Mouse (Mus musculus) stomach, postnatal 0 days (tissue): ENCODE data around the gene Mrtfa. TPM values are rescaled to one million over a fixed set of nuclear protein-coding genes. Genes with fewer than 3 reads are reported as not detected.

Source experiments
- ATAC-seq: fragments of 200-750 bp; cut with Nextera tagmentation; 2 replicates; pipeline ENCODE4 v1.8.0; 2017; ENCODE audit not compliant: low FRiP score, low TSS enrichment
- DNase-seq: peaks from one replicate; pipeline ENCODE4 v3.0.0-alpha.2; 2016; ENCODE audit warnings: low spot score
- H3K27ac ChIP-seq: fragments of 300-500 bp; sonication (generic); replicated peaks from 2 replicates; pipeline ENCODE4 v1.5.1; 2014; ENCODE audit warnings: mild to moderate bottlenecking, control low read depth
- H3K27me3 ChIP-seq: fragments of 300-500 bp; sonication (generic); 2 replicates; pipeline ENCODE4 v1.6.1; 2014; ENCODE audit warnings: low read length; ENCODE audit not compliant: control insufficient read depth, insufficient read depth
- H3K36me3 ChIP-seq: fragments of 300-500 bp; sonication (generic); 2 replicates; pipeline ENCODE4 v1.6.1; 2014; ENCODE audit warnings: low read length, mixed read lengths; ENCODE audit not compliant: control insufficient read depth, insufficient read depth
- H3K4me1 ChIP-seq: fragments of 300-500 bp; sonication (generic); replicated peaks from 2 replicates; pipeline ENCODE4 v1.6.1; 2014; ENCODE audit warnings: antibody characterized with exemption; ENCODE audit not compliant: control insufficient read depth, insufficient read depth
- H3K4me2 ChIP-seq: fragments of 300-500 bp; sonication (generic); replicated peaks from 2 replicates; pipeline ENCODE4 v1.6.1; 2014; ENCODE audit warnings: low read depth, mild to moderate bottlenecking, control low read depth, moderate library complexity
- H3K4me3 ChIP-seq: fragments of 300-500 bp; sonication (generic); 2 replicates; pipeline ENCODE4 v1.5.1; 2014; ENCODE audit warnings: low read depth, low read length, control low read depth
- H3K9ac ChIP-seq: fragments of 300-500 bp; sonication (generic); 2 replicates; pipeline ENCODE4 v1.6.1; 2014; ENCODE audit warnings: mild to moderate bottlenecking, low read length, control low read depth, mixed read lengths
- H3K9me3 ChIP-seq: fragments of 300-500 bp; sonication (generic); 2 replicates; pipeline ENCODE4 v1.6.1; 2016; ENCODE audit warnings: low read length; ENCODE audit not compliant: control insufficient read depth
- CTCF ChIP-seq: IDR thresholded peaks from 2 replicates; pipeline ENCODE4 v1.5.1; 2016; ENCODE audit warnings: antibody characterized with exemption, low read depth, mild to moderate bottlenecking, moderate library complexity
- EP300 ChIP-seq: optimal IDR thresholded peaks from 2 replicates; pipeline ENCODE3; 2016; ENCODE audit warnings: antibody characterized with exemption
- WGBS: fragments of 180-500 bp; shearing (Covaris S2); extraction: QIAGEN DNeasy Blood & Tissue Kit; methylation state at CpG from one replicate; pipeline ENCODE4 v1.1.7; 2014; 5-methylcytosine and 5-hydroxymethylcytosine counted together
- polyA plus RNA-seq: library from polyadenylated mRNA; unstranded; fragments of >200 nt; fragmentation: Nextera tagmentation; extraction: Ambion mirVana; gene quantifications from 2 replicates; pipeline ENCODE4 v1.2.1, GENCODE M21; 2015

Gene Mrtfa
- polyA plus RNA-seq, 1 experiment from 2014 or later, result 12.6 TPM

- Histone ChIP-seq H3K4me3 (no peak overlapping the region), H3K27me3 (no peaks in the 10 kb centered on the region), H3K9ac (no peak overlapping the region), H3K36me3 (peaks cover 39% of the 10 kb centered on the region), H3K4me2 (no peak overlapping the region), H3K27ac (no peak overlapping the region), H3K9me3 (no peaks in the 10 kb centered on the region), H3K4me1 (no peaks in the 10 kb centered on the region)
- no peak for DNase-seq
- no peak for ATAC-seq
- TF ChIP-seq CTCF (peak; percentile 72), EP300 (no peak)
- WGBS, result 61% methylated on average over 10 of the region's 10 CpGs
These were observed 181.9 kb downstream of the Mrtfa start for GRCm38 (mm10) chr15:81008689-81009123.

GRCm38 (mm10) chr15:81007905-81008304 lies 182.7 kb downstream of the Mrtfa start:
- Histone ChIP-seq H3K9ac (no peak overlapping the region), H3K27ac (no peak overlapping the region), H3K4me2 (no peak overlapping the region), H3K4me1 (no peaks in the 10 kb centered on the region), H3K27me3 (no peaks in the 10 kb centered on the region), H3K9me3 (no peaks in the 10 kb centered on the region), H3K4me3 (no peak overlapping the region), H3K36me3 (peaks cover 31% of the 10 kb centered on the region)
- DNase-seq (no peak), ATAC-seq (no peak)
- 84% methylated on average over 8 of the region's 8 CpGs for WGBS
- TF ChIP-seq EP300, result no peak
- TF ChIP-seq CTCF, result no peak

- 98% methylated on average over 9 of the region's 9 CpGs for WGBS
These were observed 183.2 kb downstream of the Mrtfa start for GRCm38 (mm10) chr15:81007339-81007738.

GRCm38 (mm10) chr15:81006127-81006735 lies 184.3 kb downstream of the Mrtfa start:
- WGBS, result 81% methylated on average over 10 of the region's 10 CpGs
- DNase-seq (no peak), ATAC-seq (no peak)
- Histone ChIP-seq H3K9ac (no peak overlapping the region), H3K4me3 (no peak overlapping the region), H3K36me3 (peaks cover 19% of the 10 kb centered on the region), H3K4me2 (no peak overlapping the region), H3K9me3 (no peaks in the 10 kb centered on the region), H3K4me1 (no peaks in the 10 kb centered on the region), H3K27ac (no peak overlapping the region), H3K27me3 (no peaks in the 10 kb centered on the region)
- TF ChIP-seq CTCF (no peak), EP300 (no peak)

More at GRCm38 (mm10) chr15:81007339-81007738, 183.2 kb downstream of the Mrtfa start:
- Histone ChIP-seq H3K4me2 (no peak overlapping the region), H3K4me3 (no peak overlapping the region), H3K27me3 (no peaks in the 10 kb centered on the region), H3K9me3 (no peaks in the 10 kb centered on the region), H3K9ac (no peak overlapping the region), H3K36me3 (peaks cover 26% of the 10 kb centered on the region), H3K4me1 (no peaks in the 10 kb centered on the region), H3K27ac (no peak overlapping the region)
- TF ChIP-seq CTCF (no peak), EP300 (no peak)
- DNase-seq, result no peak
- no peak for ATAC-seq

GRCm38 (mm10) chr15:81000419-81001138 lies 190.0 kb downstream of the Mrtfa start:
- Histone ChIP-seq H3K4me1 (no peaks in the 10 kb centered on the region; the same call in 1 of the 2 replicates), H3K4me2 (no peak overlapping the region), H3K4me3 (no peak overlapping the region), H3K36me3 (no peaks in the 10 kb centered on the region; the same call in 1 of the 2 replicates), H3K27ac (peak overlapping the region; percentile 56; the same call in 1 of the 2 replicates), H3K27me3 (no peaks in the 10 kb centered on the region), H3K9me3 (no peaks in the 10 kb centered on the region), H3K9ac (no peak overlapping the region)
- 21% methylated on average over 2 of the region's 4 CpGs for WGBS
- DNase-seq, result no peak
- ATAC-seq, result peak; percentile 61; the same call in 1 of the 2 replicates
- TF ChIP-seq EP300, result no peak
- no peak for TF ChIP-seq CTCF

GRCm38 (mm10) chr15:80997077-80997476 lies 193.5 kb downstream of the Mrtfa start:
- no peak for ATAC-seq
- peak overlapping the region; percentile 53; the same call in 1 of the 2 replicates for H3K27ac ChIP-seq
- 16% methylated on average over 1 of the region's 1 CpGs for WGBS

More at GRCm38 (mm10) chr15:80997077-80997476, 193.5 kb downstream of the Mrtfa start:
- H3K9me3 ChIP-seq, result no peaks in the 10 kb centered on the region
- no peak overlapping the region for H3K4me2 ChIP-seq
- no peak for DNase-seq
- TF ChIP-seq EP300 (no peak), CTCF (no peak)
- no peaks in the 10 kb centered on the region for H3K27me3 ChIP-seq
- H3K4me3 ChIP-seq, result no peak overlapping the region
- H3K36me3 ChIP-seq, result no peaks in the 10 kb centered on the region
- H3K9ac ChIP-seq, result no peak overlapping the region
- H3K4me1 ChIP-seq, result no peaks in the 10 kb centered on the region; the same call in 1 of the 2 replicates
